Mouse (Mus musculus) forelimb bud, embryonic 11.5 days (tissue): ENCODE measurements around the gene Lyrm1.

Experiments
- DNase-seq: peaks from one replicate; pipeline ENCODE4 v3.0.0-alpha.2; 2012; ENCODE audit warnings: low read depth, low spot score

The Lyrm1 gene

GRCm38 (mm10) chr7:119895639-119896512, at the start of gene Lyrm1, which contains the start of gene Dcun1d3:
Lyrm1 (plus strand) TSS chr7:119895861.
Dcun1d3 (minus strand) TSS chr7:119896298.
- DNase-seq: peak; percentile 98

- DNase-seq: no peak
Measured at GRCm38 (mm10) chr7:119847396-119847795, 48.3 kb upstream of the Lyrm1 start.

- peak; percentile 60 for DNase-seq
Measured at GRCm38 (mm10) chr7:119849096-119849495, 46.6 kb upstream of the Lyrm1 start.

- no peak for DNase-seq
Measured at GRCm38 (mm10) chr7:119850737-119851136, 44.9 kb upstream of the Lyrm1 start.

- DNase-seq: no peak
Measured at GRCm38 (mm10) chr7:119852494-119852893, 43.2 kb upstream of the Lyrm1 start.

- no peak for DNase-seq
Measured at GRCm38 (mm10) chr7:119853186-119853585, 42.5 kb upstream of the Lyrm1 start.

- no peak for DNase-seq
Measured at GRCm38 (mm10) chr7:119854362-119854761, 41.3 kb upstream of the Lyrm1 start.

GRCm38 (mm10) chr7:119855031-119855430, 40.6 kb upstream of the Lyrm1 start:
- no peak for DNase-seq

GRCm38 (mm10) chr7:119859476-119859875, 36.2 kb upstream of the Lyrm1 start:
- DNase-seq: no peak

GRCm38 (mm10) chr7:119860116-119860515, 35.5 kb upstream of the Lyrm1 start:
- no peak for DNase-seq

- no peak for DNase-seq
Measured at GRCm38 (mm10) chr7:119860554-119860953, 35.1 kb upstream of the Lyrm1 start.

- DNase-seq: no peak
Measured at GRCm38 (mm10) chr7:119860971-119861334, 34.7 kb upstream of the Lyrm1 start.

GRCm38 (mm10) chr7:119861335-119862091, 34.1 kb upstream of the Lyrm1 start:
- DNase-seq: peak; percentile 60

- no peak for DNase-seq
Measured at GRCm38 (mm10) chr7:119862167-119862566, 33.5 kb upstream of the Lyrm1 start.

GRCm38 (mm10) chr7:119864500-119864899, 31.2 kb upstream of the Lyrm1 start:
- no peak for DNase-seq

GRCm38 (mm10) chr7:119866136-119866535, 29.5 kb upstream of the Lyrm1 start:
- DNase-seq: no peak

GRCm38 (mm10) chr7:119872204-119872603, 23.5 kb upstream of the Lyrm1 start:
- DNase-seq: no peak

- DNase-seq: no peak
Measured at GRCm38 (mm10) chr7:119873050-119873449, 22.6 kb upstream of the Lyrm1 start.

- no peak for DNase-seq
Measured at GRCm38 (mm10) chr7:119875776-119876440, 19.8 kb upstream of the Lyrm1 start.

GRCm38 (mm10) chr7:119879171-119879570, 16.5 kb upstream of the Lyrm1 start:
- no peak for DNase-seq

- DNase-seq: no peak
Measured at GRCm38 (mm10) chr7:119880345-119880744, 15.3 kb upstream of the Lyrm1 start.

- DNase-seq: no peak
Measured at GRCm38 (mm10) chr7:119881229-119881628, 14.4 kb upstream of the Lyrm1 start.
